Mouse (Mus musculus): ENCODE measurements around the gene Espn.

The Espn gene

DNA sequence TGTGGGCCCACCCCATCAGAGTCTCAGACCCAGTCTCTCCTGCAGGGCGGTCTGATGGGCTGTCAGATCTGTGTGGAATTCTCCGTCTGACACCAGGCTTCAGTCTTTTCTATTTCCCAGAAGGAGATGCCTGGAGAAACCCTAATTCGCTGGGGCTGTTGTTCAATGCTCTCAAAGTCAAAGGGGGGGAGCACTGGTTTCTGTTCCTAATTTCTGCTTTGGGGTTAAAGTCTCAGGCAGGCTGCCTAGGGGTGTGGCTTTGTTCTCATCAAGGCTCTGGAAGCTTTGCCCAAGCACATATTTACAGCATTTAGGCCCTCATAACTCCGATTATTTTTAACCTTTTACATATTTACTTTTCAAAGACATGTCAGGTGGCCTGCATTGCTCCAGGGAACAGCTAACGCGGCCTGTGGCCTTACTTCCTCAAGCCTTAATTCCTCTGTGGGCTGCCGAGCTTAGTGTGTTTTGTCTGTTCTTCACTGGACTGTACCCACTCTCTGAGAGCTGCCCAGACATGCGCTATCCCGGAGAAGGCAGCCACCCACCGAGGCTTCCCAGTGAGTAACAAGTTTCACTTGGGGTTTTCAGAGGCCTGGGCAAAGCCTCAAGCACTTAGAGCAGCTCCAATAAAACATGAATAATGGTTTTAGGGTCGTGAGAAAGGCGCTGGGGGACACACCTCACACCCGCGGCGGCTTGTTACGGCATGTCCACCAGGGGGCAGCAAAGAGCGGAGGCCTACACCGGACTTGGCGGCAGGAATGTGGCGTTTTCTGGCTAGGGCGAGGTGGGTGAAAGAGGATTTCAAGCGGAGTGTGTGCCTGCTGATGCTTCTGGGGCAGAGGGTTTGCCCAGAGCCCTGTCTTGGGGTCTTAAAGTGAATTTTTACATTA, 13.1 kb upstream of the Espn start:
- POLR2A ChIA-PET, result interaction anchor here in 3 of 4 experiments (0.6 to 2.3 kb wide), 8 partner anchors 11 to 203 kb away, joined by 3 to 6 read pairs (median 4); partner anchors contain the start of genes Espn (in 2 of the 3) and Acot7 (in 1 of the 3)
- CTCF ChIA-PET, result interaction anchor here (0.6 to 9.7 kb wide), 68 partner anchors 9 to 382 kb away, joined by 3 to 76 read pairs (median 4); partner anchors contain the start of genes Espn (in 2 of the 4), Dnajc11 (in 1 of the 4), Icmt (in 1 of the 4) and Rnf207 (in 1 of the 4)

GRCm38 (mm10) chr4:152162748-152163147, 10.6 kb upstream of the Espn start:
- CTCF ChIA-PET, result interaction anchor here in 1 of 4 experiments (9.7 kb wide), 1 partner anchor 8 kb away, joined by 76 read pairs; no protein-coding TSS in a partner anchor

DNA sequence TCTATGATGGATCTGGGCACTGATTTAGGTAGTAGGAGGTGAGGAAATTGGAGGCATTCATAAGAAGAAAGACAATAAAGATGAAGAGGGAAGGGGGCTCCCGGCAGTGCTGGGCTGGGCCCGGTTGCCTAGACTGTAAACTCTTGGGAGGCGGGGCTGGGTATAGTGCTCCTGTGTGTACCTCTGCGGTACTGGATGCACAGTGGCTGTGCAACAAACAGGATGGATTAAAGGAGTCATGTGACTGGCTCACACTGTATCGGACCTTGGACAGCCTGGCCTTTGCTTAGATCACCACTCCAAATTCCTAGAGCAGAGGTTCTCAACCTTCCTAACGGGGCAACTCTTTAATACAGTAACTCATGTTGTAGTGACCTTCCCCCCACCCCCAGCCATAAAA, 9.4 kb upstream of the Espn start:
- CTCF ChIA-PET, result interaction anchor here in 1 of 4 experiments (0.8 kb wide), 1 partner anchor 159 kb away, joined by 10 read pairs; no protein-coding TSS in a partner anchor
- POLR2A ChIA-PET, result no interaction called here

More at GRCm38 (mm10) chr4:152162748-152163147, 10.6 kb upstream of the Espn start:
- POLR2A ChIA-PET, result interaction anchor here in 1 of 4 experiments (1.1 kb wide), 1 partner anchor 106 kb away, joined by 3 read pairs; no protein-coding TSS in a partner anchor

GRCm38 (mm10) chr4:152160748-152161147, 8.6 kb upstream of the Espn start:
- ChIA-PET CTCF (interaction anchor here (0.6 to 3.5 kb wide), 13 partner anchors 11 to 1720 kb away, joined by 3 to 18 read pairs (median 4); no protein-coding TSS in a partner anchor), POLR2A (interaction anchor here in 2 of 4 experiments (0.7 to 2.0 kb wide), 5 partner anchors 8 to 181 kb away, joined by 3 to 6 read pairs (median 3); no protein-coding TSS in a partner anchor)

- ChIA-PET POLR2A (interaction anchor here in 3 of 4 experiments (0.9 to 2.0 kb wide), 10 partner anchors 8 to 129 kb away, joined by 3 to 11 read pairs (median 4); partner anchors contain the start of gene Acot7 (in 1 of the 3)), CTCF (interaction anchor here (0.5 to 3.5 kb wide), 23 partner anchors 10 to 1867 kb away, joined by 3 to 18 read pairs (median 5); no protein-coding TSS in a partner anchor)
These were observed 7.1 kb upstream of the Espn start for GRCm38 (mm10) chr4:152159285-152159678.

DNA sequence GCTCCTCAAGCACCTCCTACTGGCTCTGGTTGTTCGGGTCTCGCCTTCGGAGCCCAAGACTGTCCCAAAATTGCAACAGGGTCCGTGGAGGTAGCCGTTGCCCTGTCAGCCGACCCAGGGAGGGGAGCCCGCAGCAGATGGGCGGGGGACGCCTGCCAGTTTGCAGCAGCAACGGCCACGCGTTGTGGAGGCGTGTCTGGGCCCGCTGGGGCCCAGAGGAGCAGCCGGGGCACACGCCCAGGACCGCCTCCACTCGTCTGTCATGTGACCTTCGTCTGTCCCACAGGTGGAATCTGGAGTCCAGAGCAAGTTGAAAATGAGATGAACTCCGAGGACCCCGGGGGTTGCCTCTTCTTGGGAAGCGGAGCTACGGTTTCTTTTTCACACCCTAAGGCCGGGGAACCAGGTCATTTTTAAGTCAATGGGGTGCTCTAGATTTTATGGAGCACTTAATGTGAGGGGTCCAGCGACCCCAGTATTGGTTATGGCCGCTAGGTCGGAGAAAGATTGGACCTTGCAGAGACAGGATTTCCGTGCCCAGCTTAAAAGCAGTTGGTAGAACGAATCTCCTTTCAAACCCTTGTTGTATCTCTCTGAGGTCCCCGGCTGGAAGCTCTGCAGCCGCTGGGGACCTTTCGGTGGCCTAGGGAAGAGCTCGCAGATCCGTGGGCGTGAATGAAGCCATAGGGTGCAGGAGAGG, 6.6 kb upstream of the Espn start, which contains the start of gene Hes2:
Hes2 (plus strand) TSS at position 283 of the 700 bp plus-strand sequence.
- ChIA-PET POLR2A (interaction anchor here in 3 of 4 experiments (0.5 to 2.0 kb wide), 10 partner anchors 10 to 129 kb away, joined by 3 to 11 read pairs (median 4); partner anchors contain the start of gene Acot7 (in 1 of the 3)), CTCF (interaction anchor here (0.5 to 3.5 kb wide), 26 partner anchors 11 to 1866 kb away, joined by 3 to 18 read pairs (median 4); partner anchors contain the start of gene Rnf207 (in 1 of the 4))

DNA sequence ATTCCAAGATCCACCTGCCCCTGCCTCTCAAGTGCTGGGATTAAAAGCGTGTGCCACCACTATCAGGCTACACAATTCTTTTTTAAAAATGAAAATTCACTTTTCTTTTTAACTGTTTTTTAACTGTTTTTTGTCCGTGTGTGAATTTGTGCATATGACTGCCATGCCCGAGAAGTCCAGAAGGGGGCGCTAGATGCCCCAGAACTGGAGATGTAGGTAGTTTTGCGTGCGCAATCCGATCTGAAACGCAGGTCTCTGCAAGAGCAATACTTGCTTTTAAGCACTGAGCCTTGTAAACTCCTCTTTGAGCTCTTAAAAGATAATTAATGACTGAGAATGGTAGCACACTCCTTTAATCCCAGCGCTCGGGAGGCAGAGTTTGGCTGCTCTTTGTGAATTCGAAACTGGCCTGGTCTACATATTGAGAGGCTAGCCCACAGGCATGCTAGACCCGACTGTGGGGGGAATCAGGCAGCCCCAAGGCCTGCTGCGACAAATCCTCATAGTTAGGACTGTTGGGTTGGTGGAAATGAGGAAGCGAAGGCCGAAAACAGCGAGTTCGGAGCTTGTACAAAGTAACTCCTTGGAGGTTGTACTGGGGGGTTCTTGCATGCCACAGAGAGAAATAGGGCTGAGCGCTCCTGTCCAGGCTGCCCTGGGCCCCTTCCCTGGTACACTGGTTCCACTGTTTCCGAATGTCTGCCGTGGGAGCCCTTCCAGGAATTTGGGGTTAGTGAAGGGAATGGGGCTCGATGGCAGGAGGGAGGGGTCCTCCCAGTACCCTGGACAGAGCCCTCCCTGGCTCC, 5.8 kb upstream of the Espn start:
- ChIA-PET CTCF (interaction anchor here (0.6 to 3.5 kb wide), 19 partner anchors 12 to 1866 kb away, joined by 3 to 18 read pairs (median 4); partner anchors contain the start of gene Rnf207 (in 1 of the 4)), POLR2A (interaction anchor here in 3 of 4 experiments (0.5 to 1.8 kb wide), 6 partner anchors 24 to 130 kb away, joined by 3 to 5 read pairs (median 4); no protein-coding TSS in a partner anchor)

DNA sequence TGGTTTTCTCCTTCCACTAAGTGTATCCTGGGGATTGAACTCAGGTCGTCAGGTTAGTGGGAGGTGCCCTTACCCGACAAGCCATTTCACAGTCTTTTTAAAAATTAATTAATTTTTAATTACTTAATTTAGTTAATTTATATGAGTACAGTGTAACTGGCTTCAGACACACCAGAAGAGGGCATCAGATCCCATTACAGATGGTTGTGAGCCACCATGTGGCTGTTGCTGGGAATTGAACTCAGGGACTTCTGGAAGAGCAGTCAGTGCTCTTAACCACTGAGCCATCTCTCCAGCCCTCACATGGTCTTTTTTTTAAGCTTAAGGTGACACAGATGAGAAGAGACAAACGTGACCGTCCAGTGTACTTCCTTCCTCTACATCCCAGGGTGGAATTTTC, 2.8 kb upstream of the Espn start:
- ChIA-PET POLR2A (interaction anchor here in 3 of 4 experiments (1.0 to 2.0 kb wide), 6 partner anchors 10 to 119 kb away, joined by 3 to 12 read pairs (median 4); partner anchors contain the start of gene Gpr153 (in 1 of the 3)), CTCF (interaction anchor here (0.5 to 4.4 kb wide), 27 partner anchors 11 to 1149 kb away, joined by 3 to 122 read pairs (median 6); no protein-coding TSS in a partner anchor)

DNA sequence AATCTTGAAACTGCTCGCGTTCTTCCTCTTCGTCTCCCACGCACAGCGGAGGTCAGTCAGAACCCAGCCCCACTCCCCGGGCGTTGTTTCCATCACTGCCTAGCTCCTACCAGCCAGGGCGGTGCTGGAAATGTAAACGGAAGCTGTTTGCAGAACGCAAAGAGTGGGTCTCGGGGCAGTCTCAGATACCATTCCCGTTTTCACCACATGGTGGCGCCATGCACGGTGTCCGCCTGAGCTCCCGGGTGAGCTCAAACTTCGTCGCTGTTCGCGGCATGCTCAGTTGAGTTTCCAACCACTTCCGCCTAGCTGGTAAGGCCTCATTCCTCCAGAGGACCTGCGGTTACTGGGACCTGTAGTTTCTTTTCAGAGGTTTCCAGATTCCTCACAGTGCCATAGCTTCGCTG, 1.6 kb upstream of the Espn start:
- POLR2A ChIA-PET, result interaction anchor here in 3 of 4 experiments (0.7 to 2.0 kb wide), 42 partner anchors 10 to 324 kb away, joined by 3 to 12 read pairs (median 4); partner anchors contain the start of genes Klhl21 (in 2 of the 3), Acot7 (in 1 of the 3), Gpr153 (in 1 of the 3) and Hes3 (in 1 of the 3)

GRCm38 (mm10) chr4:152151451-152151965, 663 bp downstream of the Espn start:
- CTCF ChIA-PET, result interaction anchor here in 3 of 4 experiments (0.6 to 4.6 kb wide), 20 partner anchors 11 to 283 kb away, joined by 3 to 32 read pairs (median 4); partner anchors contain the start of genes Dnajc11 (in 1 of the 3) and Nol9 (in 1 of the 3)
- POLR2A ChIA-PET, result interaction anchor here in 3 of 4 experiments (0.5 to 1.8 kb wide), 16 partner anchors 11 to 199 kb away, joined by 3 to 22 read pairs (median 4); partner anchors contain the start of gene Icmt (in 1 of the 3)

More for the DNA sequence above, 1.6 kb upstream of the Espn start:
- CTCF ChIA-PET, result interaction anchor here (0.5 to 4.4 kb wide), 111 partner anchors 8 to 1330 kb away, joined by 3 to 122 read pairs (median 4); partner anchors contain the start of genes Rnf207 (in 2 of the 4), Rpl22 (in 2 of the 4), Acot7 (in 1 of the 4) and Hes3 (in 1 of the 4)

DNA sequence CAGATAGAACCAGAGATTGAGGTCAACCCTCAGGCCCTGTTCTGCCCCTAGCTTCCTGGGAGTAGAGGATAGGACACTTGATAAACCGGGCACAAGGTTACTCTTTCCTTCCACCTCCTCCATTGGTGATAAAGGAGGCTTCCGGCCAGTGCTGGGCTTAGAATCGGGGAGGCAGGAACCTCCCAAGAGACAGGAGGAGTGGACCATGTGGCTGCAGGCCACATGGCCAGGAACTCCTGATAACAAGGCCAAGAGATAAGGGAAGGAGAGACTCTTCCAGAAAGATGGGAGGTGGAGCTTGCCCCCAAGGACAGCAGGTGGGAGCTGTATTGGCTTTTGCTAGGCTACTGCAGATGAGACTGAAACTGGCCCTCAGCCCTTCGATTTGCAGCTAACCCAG, 1.6 kb downstream of the Espn start:
- POLR2A ChIA-PET, result interaction anchor here in 3 of 4 experiments (0.6 to 2.6 kb wide), 7 partner anchors 9 to 44 kb away, joined by 3 to 22 read pairs (median 4); no protein-coding TSS in a partner anchor
- CTCF ChIA-PET, result interaction anchor here in 2 of 4 experiments (1.0 to 4.6 kb wide), 11 partner anchors 8 to 274 kb away, joined by 3 to 25 read pairs (median 5); partner anchors contain the start of gene Rnf207 (in 1 of the 2)

DNA sequence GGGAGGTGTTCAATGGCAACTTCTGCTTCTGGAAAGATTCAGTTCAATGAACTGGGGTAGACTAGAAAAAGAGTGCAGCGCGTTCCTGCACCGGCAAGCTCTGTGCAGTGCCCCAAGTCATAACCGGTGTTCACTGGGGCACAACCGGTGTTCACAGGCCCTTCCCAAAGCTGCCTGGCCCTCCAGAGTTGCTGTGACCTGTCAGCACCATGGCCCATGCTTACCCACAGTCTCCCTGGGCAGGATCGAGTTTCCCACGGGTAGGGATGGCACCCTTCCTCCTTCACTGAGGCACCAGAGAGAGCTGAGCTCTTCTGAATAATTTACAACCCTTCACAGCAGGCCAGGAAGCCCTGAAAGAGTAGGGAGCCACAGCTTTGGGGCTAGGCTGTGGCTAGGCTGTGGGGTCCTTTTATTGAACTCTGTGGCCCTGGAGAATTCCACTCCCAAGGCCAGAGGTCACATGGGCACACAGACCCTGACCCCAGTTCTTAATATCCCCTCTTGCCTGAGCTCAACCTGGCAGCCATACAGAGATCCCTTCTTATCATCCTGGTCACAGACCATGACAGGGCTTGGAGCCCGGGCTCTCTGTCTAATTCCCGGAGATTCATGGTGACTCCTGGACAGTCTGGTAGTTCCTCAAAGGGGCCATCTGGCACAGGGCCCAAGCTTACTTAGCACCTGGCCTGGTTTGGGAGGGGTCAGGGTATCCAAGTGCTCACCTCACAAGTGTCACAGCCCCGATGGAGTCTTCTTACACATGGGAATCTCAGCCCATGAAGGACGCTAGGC, 5.9 kb downstream of the Espn start:
- ChIA-PET POLR2A (interaction anchor here in 2 of 4 experiments (1.1 to 1.5 kb wide), 4 partner anchors 14 to 39 kb away, joined by 3 read pairs; no protein-coding TSS in a partner anchor), CTCF (interaction anchor here in 3 of 4 experiments (0.7 to 2.8 kb wide), 13 partner anchors 8 to 67 kb away, joined by 3 to 16 read pairs (median 5); no protein-coding TSS in a partner anchor)

DNA sequence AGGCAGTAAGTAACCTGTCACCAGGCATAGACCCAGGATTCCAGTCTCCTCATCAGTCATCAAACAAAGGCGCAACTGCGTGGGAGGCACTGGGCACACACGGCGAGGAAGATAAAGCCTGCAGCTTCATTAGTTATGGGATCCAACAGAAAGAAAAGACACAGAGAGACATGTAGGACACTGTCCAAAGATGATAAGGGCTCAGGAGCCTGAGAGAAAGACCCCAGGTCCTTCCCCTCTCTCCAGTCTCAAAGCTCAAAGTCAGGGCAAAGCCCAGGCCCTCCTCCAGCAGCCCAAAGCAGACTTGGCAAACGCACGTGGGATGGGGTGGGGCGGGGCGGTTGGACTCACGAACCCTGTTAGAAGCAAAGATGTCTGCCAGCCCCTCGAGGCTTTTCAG, 6.7 kb downstream of the Espn start:
- ChIA-PET POLR2A (interaction anchor here in 1 of 4 experiments (1.1 to 1.3 kb wide), 2 partner anchors 15 to 17 kb away, joined by 3 read pairs; no protein-coding TSS in a partner anchor), CTCF (interaction anchor here (0.6 to 2.8 kb wide), 10 partner anchors 8 to 260 kb away, joined by 3 to 16 read pairs (median 4); no protein-coding TSS in a partner anchor)

DNA sequence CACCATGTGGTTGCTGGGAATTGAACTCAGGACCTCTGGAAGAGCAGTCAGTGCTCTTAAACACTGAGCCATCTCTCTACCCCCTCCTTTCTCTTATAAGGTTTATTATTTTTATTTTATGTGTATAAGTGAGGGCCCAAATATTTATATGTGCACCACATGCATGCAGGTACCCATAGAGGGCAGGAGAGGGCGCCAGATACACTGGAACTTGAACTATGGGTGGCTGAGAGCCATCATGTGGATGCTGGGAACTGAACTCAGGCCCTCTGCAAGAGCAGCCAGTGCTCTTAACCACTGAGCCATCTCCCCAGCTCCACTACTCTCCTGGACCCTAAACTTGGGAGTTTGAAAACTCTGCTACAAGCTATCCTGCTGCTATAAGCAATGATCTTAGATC, 8.5 kb downstream of the Espn start:
- CTCF ChIA-PET, result interaction anchor here in 3 of 4 experiments (0.6 to 2.8 kb wide), 6 partner anchors 8 to 403 kb away, joined by 3 to 9 read pairs (median 3); no protein-coding TSS in a partner anchor

More for the DNA sequence above, 8.5 kb downstream of the Espn start:
- POLR2A ChIA-PET, result interaction anchor here in 1 of 4 experiments (1.1 to 1.2 kb wide), 2 partner anchors 10 to 56 kb away, joined by 3 to 4 read pairs; no protein-coding TSS in a partner anchor
